Mouse (Mus musculus): ENCODE measurements around the gene Fxyd7. TPM values are rescaled to one million over a fixed set of nuclear protein-coding genes. Genes with fewer than 3 reads are reported as not detected.

Fxyd7 gene
- polyA plus RNA-seq, 1 experiment from 2014 or later = 1.4 TPM

- H3K4me2 ChIP-seq = peak overlapping the region; percentile 53; the same call in 1 of the 2 replicates
- H3K4me3 ChIP-seq = no peak overlapping the region
- H3K4me1 ChIP-seq (replicated peaks) = peaks cover 62% of the 10 kb centered on the region
Measured at GRCm38 (mm10) chr7:31050487-31050886, 780 bp downstream of the Fxyd7 start.

DNA sequence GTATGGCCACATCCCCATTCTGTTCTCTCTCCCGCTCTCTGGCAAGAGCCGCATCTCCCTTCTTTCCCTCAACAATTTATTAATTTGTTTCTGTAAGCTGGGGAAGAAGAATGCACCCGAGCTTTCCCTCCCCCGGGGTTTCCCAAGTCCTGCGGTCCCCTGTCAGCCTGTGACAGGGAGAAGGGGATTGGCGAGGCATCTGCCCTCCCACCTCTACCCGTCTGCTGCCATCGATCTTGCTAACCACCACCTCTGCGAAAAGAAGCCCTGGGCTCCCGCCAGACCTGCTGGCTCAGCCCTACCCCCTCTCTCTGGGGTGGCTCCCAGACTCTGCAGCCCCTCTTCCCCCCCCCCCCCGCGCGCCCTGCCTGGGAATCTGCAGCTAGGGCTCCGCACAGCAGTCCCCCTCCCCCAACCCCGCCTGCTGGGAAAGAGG lies 1.4 kb downstream of the Fxyd7 start:
- H3K4me2 ChIP-seq = peak overlapping the region; percentile 53

More at GRCm38 (mm10) chr7:31050487-31050886, 780 bp downstream of the Fxyd7 start:
- Histone ChIP-seq H3K9me3 (replicated peaks) (no peaks in the 10 kb centered on the region), H3K36me3 (no peaks in the 10 kb centered on the region), H3K27me3 (replicated peaks) (peaks cover 55% of the 10 kb centered on the region), H3K27ac (ENCODE audit: poor library complexity, severe bottlenecking) (no peak overlapping the region), H3K9ac (no peak overlapping the region)
- WGBS = 10% methylated on average over 6 of the region's 6 CpGs
- ATAC-seq (ENCODE audit: insufficient number of reproducible peaks, low FRiP score) = no peak

DNA sequence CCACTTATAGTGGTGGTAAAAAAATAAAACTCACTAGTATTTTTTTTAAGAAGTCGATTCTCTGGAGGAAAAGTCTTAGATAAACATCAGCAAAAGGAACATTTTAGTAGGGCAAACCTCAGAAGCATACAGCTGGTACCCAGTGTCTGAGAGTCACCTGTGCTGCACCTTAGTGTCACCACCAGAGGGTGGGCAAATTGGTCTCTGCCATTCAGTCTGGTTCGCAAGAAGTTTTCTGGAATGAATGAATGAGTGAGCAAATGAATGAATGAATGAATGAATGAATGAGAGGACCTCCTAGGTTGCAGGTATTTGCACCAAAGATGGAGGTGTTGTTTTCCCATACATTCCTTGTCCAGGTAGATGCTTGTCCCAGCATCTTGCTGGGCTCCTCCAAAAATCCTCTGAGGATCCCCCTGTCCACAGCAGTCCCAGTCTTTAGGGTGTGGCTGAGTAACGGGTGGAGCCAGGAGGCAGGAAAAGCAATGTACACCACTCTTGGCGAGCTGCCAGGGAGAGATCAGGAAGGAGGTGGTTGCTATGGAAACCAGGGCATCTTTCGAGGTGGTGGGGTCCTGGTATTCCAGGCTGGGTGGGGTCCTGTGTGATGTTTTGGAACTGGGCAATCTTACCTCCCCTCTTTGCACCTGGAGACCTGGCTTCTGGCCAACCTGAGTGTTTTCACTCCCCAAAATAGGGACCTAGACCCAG lies 2.0 kb downstream of the Fxyd7 start:
- 29% methylated on average over 5 of the region's 5 CpGs for WGBS
- peaks cover 67% of the 10 kb centered on the region for H3K27me3 ChIP-seq (replicated peaks)
- no peak overlapping the region for H3K4me2 ChIP-seq
- no peak for ATAC-seq (ENCODE audit: insufficient number of reproducible peaks, low FRiP score)
- no peak overlapping the region for H3K27ac ChIP-seq (ENCODE audit: poor library complexity, severe bottlenecking)
- H3K9ac ChIP-seq = no peak overlapping the region
- H3K4me1 ChIP-seq (replicated peaks) = peaks cover 50% of the 10 kb centered on the region
- H3K9me3 ChIP-seq (replicated peaks) = no peaks in the 10 kb centered on the region
- H3K36me3 ChIP-seq = no peaks in the 10 kb centered on the region
- no peak overlapping the region for H3K4me3 ChIP-seq

More for the DNA sequence above, 1.4 kb downstream of the Fxyd7 start:
- H3K9me3 ChIP-seq (replicated peaks) = no peaks in the 10 kb centered on the region
- no peaks in the 10 kb centered on the region for H3K36me3 ChIP-seq
- ATAC-seq (ENCODE audit: insufficient number of reproducible peaks, low FRiP score) = peak; percentile 9; the same call in 1 of the 2 replicates
- no peak overlapping the region for H3K27ac ChIP-seq (ENCODE audit: poor library complexity, severe bottlenecking)
- no peak overlapping the region for H3K9ac ChIP-seq
- H3K4me1 ChIP-seq (replicated peaks) = peaks cover 56% of the 10 kb centered on the region
- peaks cover 61% of the 10 kb centered on the region for H3K27me3 ChIP-seq (replicated peaks)
- WGBS = 5% methylated on average over 11 of the region's 15 CpGs
- peak overlapping the region; percentile 20; the same call in 1 of the 2 replicates for H3K4me3 ChIP-seq

DNA sequence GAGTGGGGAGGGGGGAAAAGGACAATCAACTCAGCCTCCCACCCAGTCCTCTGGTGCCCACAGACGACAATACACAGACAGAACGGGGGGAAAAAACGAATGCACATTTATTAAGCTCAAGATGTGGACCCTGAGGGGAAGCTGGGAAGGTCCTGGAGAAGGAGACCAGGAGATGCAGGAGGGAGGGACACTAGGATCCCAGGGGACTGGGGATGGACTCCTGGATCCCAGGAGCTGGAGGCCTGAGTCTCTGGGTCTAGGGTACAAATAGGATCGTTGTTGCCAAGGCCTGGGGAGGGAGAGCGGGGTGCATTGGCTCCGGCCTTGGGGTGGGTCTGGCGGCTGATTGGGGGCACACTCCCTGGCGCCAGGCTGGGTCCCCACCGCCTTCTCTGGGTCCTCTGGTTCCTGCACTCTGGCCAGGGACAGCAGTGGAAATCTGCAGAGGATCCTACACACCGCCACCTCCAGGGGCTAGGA lies 8.8 kb downstream of the Fxyd7 start, which contains the start of gene Fxyd5:
Gene Fxyd5, minus strand, starts transcription at position 51 of the 480 bp plus-strand sequence.
- Histone ChIP-seq H3K27me3 (replicated peaks) (peaks cover 68% of the 10 kb centered on the region), H3K36me3 (no peaks in the 10 kb centered on the region; the same call in 1 of the 2 replicates), H3K4me2 (peak within 1 kb of the TSS; percentile 61), H3K9me3 (replicated peaks) (no peaks in the 10 kb centered on the region; the same call in 1 of the 2 replicates), H3K27ac (ENCODE audit: poor library complexity, severe bottlenecking) (peak within 1 kb of the TSS; percentile 23; the same call in 1 of the 2 replicates), H3K4me1 (replicated peaks) (peaks cover 5% of the 10 kb centered on the region; the same call in 1 of the 2 replicates), H3K4me3 (peak within 1 kb of the TSS; percentile 42), H3K9ac (peak within 1 kb of the TSS; percentile 50)
- WGBS = 28% methylated on average over 10 of the region's 10 CpGs
- no peak for ATAC-seq (ENCODE audit: insufficient number of reproducible peaks, low FRiP score)

GRCm38 (mm10) chr7:31041662-31042315 lies 9.5 kb downstream of the Fxyd7 start:
- no peaks in the 10 kb centered on the region; the same call in 1 of the 2 replicates for H3K9me3 ChIP-seq (replicated peaks)
- no peaks in the 10 kb centered on the region; the same call in 1 of the 2 replicates for H3K36me3 ChIP-seq
- H3K27me3 ChIP-seq (replicated peaks) = peaks cover 62% of the 10 kb centered on the region
- H3K4me3 ChIP-seq = peak overlapping the region; percentile 42
- WGBS = 3% methylated on average over 28 of the region's 28 CpGs
- H3K27ac ChIP-seq (ENCODE audit: poor library complexity, severe bottlenecking) = peak overlapping the region; percentile 23; the same call in 1 of the 2 replicates
- ATAC-seq (ENCODE audit: insufficient number of reproducible peaks, low FRiP score) = peak; percentile 60
- peaks cover 5% of the 10 kb centered on the region; the same call in 1 of the 2 replicates for H3K4me1 ChIP-seq (replicated peaks)
- H3K4me2 ChIP-seq = peak overlapping the region; percentile 61
- H3K9ac ChIP-seq = peak overlapping the region; percentile 50

DNA sequence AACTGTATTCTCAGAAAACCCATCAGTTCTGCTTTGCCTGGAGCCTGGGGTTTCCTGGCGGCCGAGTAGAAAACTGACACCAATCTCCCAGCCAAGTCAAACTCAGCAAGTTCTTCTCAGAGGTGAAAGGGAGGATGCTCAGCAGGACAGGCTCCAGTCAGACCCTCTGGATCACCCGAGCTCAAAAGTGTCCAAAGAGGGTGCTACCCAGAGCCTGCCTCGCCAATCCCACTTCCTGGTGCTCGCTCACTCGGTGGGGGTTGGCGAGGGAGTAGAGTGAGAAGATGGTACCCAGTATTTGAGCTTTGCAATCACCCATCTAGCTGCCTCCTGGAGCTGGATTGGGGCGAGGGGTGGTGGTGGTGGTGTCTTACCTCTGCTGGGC lies 10.3 kb downstream of the Fxyd7 start:
- Histone ChIP-seq H3K36me3 (no peaks in the 10 kb centered on the region; the same call in 1 of the 2 replicates), H3K9me3 (replicated peaks) (no peaks in the 10 kb centered on the region; the same call in 1 of the 2 replicates), H3K4me3 (peak overlapping the region; percentile 42; the same call in 1 of the 2 replicates), H3K4me2 (peak overlapping the region; percentile 61), H3K27ac (ENCODE audit: poor library complexity, severe bottlenecking) (no peak overlapping the region), H3K27me3 (replicated peaks) (peaks cover 61% of the 10 kb centered on the region), H3K4me1 (replicated peaks) (peaks cover 5% of the 10 kb centered on the region; the same call in 1 of the 2 replicates), H3K9ac (no peak overlapping the region)
- ATAC-seq (ENCODE audit: insufficient number of reproducible peaks, low FRiP score) = no peak
- 30% methylated on average over 8 of the region's 8 CpGs for WGBS

- Histone ChIP-seq H3K36me3 (no peaks in the 10 kb centered on the region; the same call in 1 of the 2 replicates), H3K27me3 (replicated peaks) (peaks cover 59% of the 10 kb centered on the region), H3K4me3 (no peak overlapping the region), H3K27ac (ENCODE audit: poor library complexity, severe bottlenecking) (no peak overlapping the region), H3K4me1 (replicated peaks) (peaks cover 5% of the 10 kb centered on the region; the same call in 1 of the 2 replicates), H3K4me2 (peak overlapping the region; percentile 61), H3K9me3 (replicated peaks) (no peaks in the 10 kb centered on the region; the same call in 1 of the 2 replicates), H3K9ac (no peak overlapping the region)
- ATAC-seq (ENCODE audit: insufficient number of reproducible peaks, low FRiP score) = no peak
- WGBS = 73% methylated on average over 12 of the region's 12 CpGs
Measured at GRCm38 (mm10) chr7:31040281-31041022, 10.8 kb downstream of the Fxyd7 start.

DNA sequence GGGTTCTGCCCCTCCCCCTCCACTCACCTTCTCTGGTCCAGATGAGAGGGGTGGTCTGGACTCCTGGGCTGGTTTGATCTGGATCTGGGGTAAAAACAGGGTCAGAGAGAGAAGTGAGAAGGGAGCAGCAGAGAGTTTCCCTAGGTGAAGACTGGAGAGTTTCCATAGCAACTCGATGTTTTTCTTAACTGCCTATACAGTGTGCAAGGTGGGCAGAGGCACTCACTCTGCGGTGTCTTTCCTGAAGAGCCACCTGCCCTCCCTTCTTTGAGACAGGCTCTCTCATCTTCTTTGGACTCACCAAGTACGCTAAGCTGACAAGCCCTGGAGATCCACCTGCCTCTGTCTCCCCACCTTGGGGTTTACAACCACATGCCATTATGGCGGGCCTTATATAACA lies 12.3 kb downstream of the Fxyd7 start:
- no peak overlapping the region for H3K27ac ChIP-seq (ENCODE audit: poor library complexity, severe bottlenecking)
- ATAC-seq (ENCODE audit: insufficient number of reproducible peaks, low FRiP score) = no peak
- H3K4me1 ChIP-seq (replicated peaks) = peaks cover 5% of the 10 kb centered on the region
- WGBS = 78% methylated on average over 4 of the region's 4 CpGs
- H3K4me3 ChIP-seq = no peak overlapping the region
- H3K27me3 ChIP-seq (replicated peaks) = peaks cover 45% of the 10 kb centered on the region
- H3K4me2 ChIP-seq = no peak overlapping the region
- H3K36me3 ChIP-seq = no peaks in the 10 kb centered on the region; the same call in 1 of the 2 replicates
- H3K9me3 ChIP-seq (replicated peaks) = no peaks in the 10 kb centered on the region; the same call in 1 of the 2 replicates
- H3K9ac ChIP-seq = no peak overlapping the region

- Histone ChIP-seq H3K9me3 (replicated peaks) (no peaks in the 10 kb centered on the region; the same call in 1 of the 2 replicates), H3K27me3 (replicated peaks) (peaks cover 31% of the 10 kb centered on the region), H3K9ac (no peak overlapping the region), H3K4me2 (no peak overlapping the region), H3K36me3 (no peaks in the 10 kb centered on the region; the same call in 1 of the 2 replicates), H3K4me3 (no peak overlapping the region), H3K4me1 (replicated peaks) (peaks cover 5% of the 10 kb centered on the region), H3K27ac (ENCODE audit: poor library complexity, severe bottlenecking) (no peak overlapping the region)
- no peak for ATAC-seq (ENCODE audit: insufficient number of reproducible peaks, low FRiP score)
- 55% methylated on average over 2 of the region's 2 CpGs for WGBS
Measured at GRCm38 (mm10) chr7:31037675-31038074, 13.6 kb downstream of the Fxyd7 start.

GRCm38 (mm10) chr7:31036917-31037316 lies 14.3 kb downstream of the Fxyd7 start:
- 72% methylated on average over 7 of the region's 7 CpGs for WGBS
- peaks cover 24% of the 10 kb centered on the region for H3K27me3 ChIP-seq (replicated peaks)
- H3K9me3 ChIP-seq (replicated peaks) = no peaks in the 10 kb centered on the region; the same call in 1 of the 2 replicates
- no peak overlapping the region for H3K4me3 ChIP-seq
- ATAC-seq (ENCODE audit: insufficient number of reproducible peaks, low FRiP score) = no peak
- no peak overlapping the region for H3K27ac ChIP-seq (ENCODE audit: poor library complexity, severe bottlenecking)
- no peak overlapping the region for H3K9ac ChIP-seq
- H3K4me2 ChIP-seq = no peak overlapping the region
- H3K4me1 ChIP-seq (replicated peaks) = peaks cover 3% of the 10 kb centered on the region
- no peaks in the 10 kb centered on the region; the same call in 1 of the 2 replicates for H3K36me3 ChIP-seq

All from heart, embryonic 12.5 days (tissue).